In genomic region chr11:75150346-75150745, GRCm38 (mm10) we compare ENCODE assay signal across 18 mouse cellular contexts. TPM values are rescaled to one million over a fixed set of nuclear protein-coding genes. Genes with fewer than 3 reads are reported as not detected.
"Had no signal": no experiment of that assay in that cellular context is flagged by ENCODE, and none has a peak within 500 bp of the region (broad histone marks: within the 10 kb centered on the region; RNA-seq: fewer than 3 reads in every experiment).

No protein-coding gene starts in this region.

- H3K27ac ChIP-seq: lung, embryonic 15.5 days; macrophage; midbrain, embryonic 10.5 days; midbrain, embryonic 12.5 days; neural tube, embryonic 13.5 days; stomach, embryonic 15.5 days; stomach, postnatal 0 days had no signal

- DNase-seq: lung, adult 2 months; lung, postnatal 14 days; lung, postnatal 36 days; midbrain, embryonic 14.5 days; right cerebral cortex, postnatal 14 days; thymus, adult 2 months; thymus, postnatal 25 days; thymus, postnatal 4 days had no signal

- H3K4me3 ChIP-seq: lung, embryonic 15.5 days; midbrain, embryonic 10.5 days; midbrain, embryonic 12.5 days; myocyte; neural tube, embryonic 13.5 days; stomach, embryonic 15.5 days had no signal

- ATAC-seq: lung, postnatal 0 days; midbrain, embryonic 16.5 days had no signal

- H3K9ac ChIP-seq: lung, embryonic 15.5 days; midbrain, embryonic 12.5 days; neural tube, embryonic 13.5 days; stomach, embryonic 15.5 days had no signal

- H3K4me2 ChIP-seq: lung, embryonic 15.5 days; midbrain, embryonic 12.5 days; neural tube, embryonic 13.5 days; stomach, embryonic 15.5 days had no signal

- H3K27me3 ChIP-seq: lung, embryonic 15.5 days; midbrain, embryonic 12.5 days; neural tube, embryonic 13.5 days; stomach, embryonic 15.5 days had no signal

- H3K9me3 ChIP-seq: lung, embryonic 15.5 days; midbrain, embryonic 10.5 days; midbrain, embryonic 12.5 days; neural tube, embryonic 13.5 days; stomach, embryonic 15.5 days had no signal

RNA-seq across cellular contexts. Expression of gene Hic1, which starts 19.0 kb away (rescaled TPM):
- polyA plus RNA-seq: macrophage had no signal
